ENCODE assay signal across 27 mouse cellular contexts in the genomic region with DNA sequence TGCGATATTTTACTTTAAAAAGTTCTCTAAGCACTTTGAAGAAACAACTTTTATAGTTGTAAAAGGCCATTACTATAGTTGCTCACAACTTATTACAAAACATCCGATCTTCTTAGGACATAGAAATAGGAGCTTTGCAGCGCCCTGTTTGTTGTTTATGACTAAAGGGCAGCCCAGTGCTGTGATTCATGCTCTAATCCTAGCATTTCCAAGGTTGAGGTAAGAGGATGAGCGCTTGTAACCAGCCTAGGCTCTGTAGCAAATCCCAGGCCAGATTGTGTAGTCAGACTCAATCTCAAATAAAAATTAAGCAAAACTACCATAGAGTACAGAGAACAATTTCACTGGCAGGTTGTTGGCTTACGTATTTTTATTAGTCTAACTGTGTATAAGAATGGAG.
DNase-seq lines count a peak whose midpoint lies in the region; ATAC-seq and TF ChIP-seq lines count a peak whose summit lies in the region.
"Had no signal": no experiment of that assay in that cellular context is flagged by ENCODE, and none has a peak within 500 bp of the region (broad histone marks: within the 10 kb centered on the region; RNA-seq: fewer than 3 reads in every experiment).

No protein-coding gene starts in this region.

- no peaks in the 10 kb centered on the region for H3K27me3 ChIP-seq in lung, postnatal 0 days (replicated peaks; ENCODE audit: insufficient read depth, low read length)
- H3K27me3 ChIP-seq: CH12.LX; forebrain, embryonic 13.5 days; heart, embryonic 15.5 days; hindbrain, embryonic 13.5 days; intestine, embryonic 15.5 days; Patski had no signal

- H3K4me3 ChIP-seq in lung, postnatal 0 days (ENCODE audit: low read depth, low read length) = no peak overlapping the region
- H3K4me3 ChIP-seq: forebrain, embryonic 10.5 days; forebrain, embryonic 13.5 days; heart, embryonic 12.5 days; heart, embryonic 15.5 days; hindbrain, embryonic 10.5 days; hindbrain, embryonic 13.5 days; intestine, embryonic 15.5 days had no signal

- no peak overlapping the region for H3K27ac ChIP-seq in lung, postnatal 0 days (ENCODE audit: low read length)
- H3K27ac ChIP-seq: forebrain, embryonic 10.5 days; forebrain, embryonic 13.5 days; heart, embryonic 15.5 days; hindbrain, embryonic 10.5 days; hindbrain, embryonic 13.5 days; intestine, embryonic 15.5 days had no signal

- no peak for TF ChIP-seq CTCF in lung, postnatal 0 days (IDR thresholded peaks at IDR 0.05)

- no peak overlapping the region for H3K9ac ChIP-seq in lung, postnatal 0 days (replicated peaks; ENCODE audit: low read depth)
- H3K9ac ChIP-seq: forebrain, embryonic 13.5 days; heart, embryonic 12.5 days; heart, embryonic 15.5 days; hindbrain, embryonic 13.5 days; intestine, embryonic 15.5 days had no signal

- TF ChIP-seq EP300 in lung, postnatal 0 days (IDR thresholded peaks at IDR 0.05) = no peak

- DNase-seq in adrenal gland, adult 2 months = peak; percentile 56
- no peak for DNase-seq in adrenal gland, postnatal 4 days (ENCODE audit: low spot score in 2 of 2)
- peak; percentile 13 for DNase-seq in lung, postnatal 0 days (ENCODE audit: low spot score)
- DNase-seq in lung, postnatal 25 days (ENCODE audit: low spot score) = no peak
- DNase-seq in adrenal gland, postnatal 14 days = peak; percentile 21
- DNase-seq in urinary bladder, postnatal 14 days (ENCODE audit: low spot score) = no peak
- DNase-seq: B cell, adult 2 months; cerebellum, adult 18-20 months; cerebellum, adult 9-10 months; cerebellum, postnatal 14 days; gastrocnemius, postnatal 10 days; gastrocnemius, postnatal 36 days; heart, postnatal 10 days; heart, postnatal 36 days; kidney, adult 11 months had no signal

- ATAC-seq in lung, postnatal 0 days = no peak
- ATAC-seq: forebrain, embryonic 13.5 days; forebrain, embryonic 16.5 days; hindbrain, embryonic 16.5 days; intestine, embryonic 15.5 days; Patski had no signal

- WGBS in lung, postnatal 0 days = 93% methylated on average over 5 of the region's 5 CpGs

- H3K4me1 ChIP-seq in lung, postnatal 0 days (ENCODE audit: insufficient read depth, low read depth, low read length) = no peaks in the 10 kb centered on the region
- H3K4me1 ChIP-seq: forebrain, embryonic 13.5 days; heart, embryonic 15.5 days; hindbrain, embryonic 13.5 days had no signal

- no peak overlapping the region for H3K4me2 ChIP-seq in lung, postnatal 0 days (replicated peaks; ENCODE audit: low read depth, low read length)
- H3K4me2 ChIP-seq: forebrain, embryonic 13.5 days; heart, embryonic 12.5 days; heart, embryonic 15.5 days; hindbrain, embryonic 13.5 days; intestine, embryonic 15.5 days had no signal

- no peaks in the 10 kb centered on the region for H3K36me3 ChIP-seq in lung, postnatal 0 days (ENCODE audit: insufficient read depth, low read length)
- H3K36me3 ChIP-seq: forebrain, embryonic 10.5 days; G1E; heart, embryonic 12.5 days; heart, embryonic 15.5 days; hindbrain, embryonic 10.5 days; hindbrain, embryonic 13.5 days; intestine, embryonic 15.5 days had no signal

- H3K9me3 ChIP-seq in lung, postnatal 0 days (ENCODE audit: low read length) = no peaks in the 10 kb centered on the region
- H3K9me3 ChIP-seq: forebrain, embryonic 10.5 days; forebrain, embryonic 13.5 days; heart, embryonic 12.5 days; heart, embryonic 15.5 days; hindbrain, embryonic 10.5 days; hindbrain, embryonic 13.5 days; intestine, embryonic 15.5 days had no signal

Comparison
In these comparisons a context has a peak if more than half of its experiments do, and no peak if none do; other contexts are left out.
1. DNase-seq: peak in adrenal gland, adult 2 months (single experiment), lung, postnatal 0 days (single experiment) and adrenal gland, postnatal 14 days (single experiment); none in adrenal gland, postnatal 4 days (0 of 2), lung, postnatal 25 days (single experiment) and urinary bladder, postnatal 14 days (single experiment).